ENCODE assay signal across 20 mouse cellular contexts in genomic region chr4:76608246-76608645, GRCm38 (mm10).
DNase-seq lines count a peak whose midpoint lies in the region; ATAC-seq and TF ChIP-seq lines count a peak whose summit lies in the region.
"Had no signal": no experiment of that assay in that cellular context is flagged by ENCODE, and none has a peak within 500 bp of the region (broad histone marks: within the 10 kb centered on the region; RNA-seq: fewer than 3 reads in every experiment).

No protein-coding gene starts in this region.

- no peak for ATAC-seq in heart, embryonic 12.5 days (ENCODE audit: insufficient number of reproducible peaks, low FRiP score)
- ATAC-seq: activated CD4-positive, CD25-positive, alpha-beta regulatory T cell, adult 4 months; hindbrain, embryonic 16.5 days had no signal

- no peak for TF ChIP-seq EP300 in heart, adult 2 months (IDR thresholded peaks at IDR 0.05; ENCODE audit: insufficient read depth, low read depth, low read length)

- TF ChIP-seq POLR2A in heart, adult 2 months (IDR thresholded peaks at IDR 0.05; ENCODE audit: insufficient read depth, low read depth, low read length) = no peak
- no peak for TF ChIP-seq POLR2A in myocyte (IDR thresholded peaks at IDR 0.05; ENCODE audit: insufficient read length, low read depth)

- WGBS in heart, embryonic 12.5 days = 47% methylated on average over 7 of the region's 7 CpGs
- WGBS in heart, adult 2 months = 57% methylated on average over 7 of the region's 7 CpGs

- H3K9me3 ChIP-seq in heart, embryonic 12.5 days (replicated peaks) = no peaks in the 10 kb centered on the region
- H3K9me3 ChIP-seq: neural tube, embryonic 12.5 days; stomach, embryonic 15.5 days had no signal

- no peaks in the 10 kb centered on the region for H3K79me2 ChIP-seq in heart, adult 2 months (replicated peaks; ENCODE audit: control insufficient read depth, insufficient read depth, low read length)
- no peaks in the 10 kb centered on the region for H3K79me2 ChIP-seq in myocyte (ENCODE audit: control insufficient read depth, insufficient read depth)

- DNase-seq in heart, adult 2 months = no peak
- peak; percentile 9 for DNase-seq in layer of hippocampus, adult 9-11 months
- DNase-seq in layer of hippocampus, postnatal 25 days (ENCODE audit: extremely low spot score in 1 of 2, low spot score in 1 of 2) = no peak
- peak; percentile 51 for DNase-seq in brain, adult 2 months (ENCODE audit: low read depth, low spot score)
- DNase-seq in thymus, postnatal 14 days = no peak
- no peak for DNase-seq in gastrocnemius, adult 2 months
- DNase-seq: adrenal gland, postnatal 36 days; cerebellum, postnatal 10 days; gastrocnemius, postnatal 36 days; heart, postnatal 36 days; lung, postnatal 36 days; spleen, adult 18-20 months had no signal

- H3K27ac ChIP-seq in heart, embryonic 12.5 days (ENCODE audit: poor library complexity, severe bottlenecking) = no peak overlapping the region
- no peak overlapping the region for H3K27ac ChIP-seq in heart, adult 2 months
- no peak overlapping the region for H3K27ac ChIP-seq in gastrocnemius, adult 2 months
- H3K27ac ChIP-seq: liver, embryonic 14.5 days; neural tube, embryonic 12.5 days; stomach, embryonic 15.5 days had no signal

- H3K27me3 ChIP-seq in heart, embryonic 12.5 days (replicated peaks) = no peaks in the 10 kb centered on the region
- no peaks in the 10 kb centered on the region for H3K27me3 ChIP-seq in heart, adult 2 months (ENCODE audit: control insufficient read depth, insufficient read depth, low read length)
- H3K27me3 ChIP-seq in myocyte (ENCODE audit: control insufficient read depth, insufficient read depth, insufficient read length) = no peaks in the 10 kb centered on the region
- H3K27me3 ChIP-seq: neural tube, embryonic 12.5 days; stomach, embryonic 15.5 days had no signal

- H3K9ac ChIP-seq in heart, embryonic 12.5 days = no peak overlapping the region
- no peak overlapping the region for H3K9ac ChIP-seq in heart, adult 2 months (ENCODE audit: low read depth, low read length)
- H3K9ac ChIP-seq: liver, embryonic 14.5 days; neural tube, embryonic 12.5 days; stomach, embryonic 15.5 days had no signal

- intact Hi-C loops in heart, adult 2 months (cut with DNase I) = no loop called here
- intact Hi-C loops in gastrocnemius, adult 2 months (cut with DNase I) = no loop called here

- no peak for TF ChIP-seq CTCF in heart, adult 2 months (IDR thresholded peaks at IDR 0.05)
- no peak for TF ChIP-seq CTCF in gastrocnemius, adult 2 months (IDR thresholded peaks at IDR 0.05)

- no peaks in the 10 kb centered on the region for H3K4me1 ChIP-seq in heart, embryonic 12.5 days (replicated peaks)
- H3K4me1 ChIP-seq in heart, adult 2 months (ENCODE audit: control insufficient read depth, insufficient read depth, low read length) = no peaks in the 10 kb centered on the region
- H3K4me1 ChIP-seq: neural tube, embryonic 12.5 days; stomach, embryonic 15.5 days had no signal

- H3K4me2 ChIP-seq in heart, embryonic 12.5 days = peak overlapping the region; percentile 18; the same call in 1 of the 2 replicates
- peak overlapping the region; percentile 24 for H3K4me2 ChIP-seq in myocyte (ENCODE audit: low read depth)
- H3K4me2 ChIP-seq: midbrain, embryonic 11.5 days; neural tube, embryonic 12.5 days; stomach, embryonic 15.5 days had no signal

- no peaks in the 10 kb centered on the region for H3K36me3 ChIP-seq in heart, embryonic 12.5 days
- no peaks in the 10 kb centered on the region for H3K36me3 ChIP-seq in heart, adult 2 months (ENCODE audit: control insufficient read depth, insufficient read depth, low read length)
- no peaks in the 10 kb centered on the region for H3K36me3 ChIP-seq in myocyte (ENCODE audit: control insufficient read depth, insufficient read depth)
- H3K36me3 ChIP-seq: neural tube, embryonic 12.5 days; stomach, embryonic 15.5 days had no signal

- no peak overlapping the region for H3ac ChIP-seq in myocyte (ENCODE audit: control insufficient read depth, insufficient read length)

- no peak overlapping the region for H3K4me3 ChIP-seq in heart, embryonic 12.5 days
- no peak overlapping the region for H3K4me3 ChIP-seq in heart, adult 2 months
- H3K4me3 ChIP-seq in myocyte = no peak overlapping the region
- no peak overlapping the region for H3K4me3 ChIP-seq in gastrocnemius, adult 2 months
- H3K4me3 ChIP-seq: neural tube, embryonic 12.5 days; stomach, embryonic 15.5 days had no signal

TF ChIP-seq in myocyte, 11 proteins besides CTCF, POLR2A, EP300 and RAD21:
- TF ChIP-seq TCF3 (IDR thresholded peaks at IDR 0.05; ENCODE audit: insufficient read length, low read depth) (no peak), MYOD1 (IDR thresholded peaks at IDR 0.05; ENCODE audit: control insufficient read depth in 1 of 3, insufficient read length in 2 of 3, low read depth in 2 of 3) (no peak), MAX (IDR thresholded peaks at IDR 0.05; ENCODE audit: low read depth) (no peak), MYOG (IDR thresholded peaks at IDR 0.05; ENCODE audit: control insufficient read depth in 1 of 3, insufficient read depth in 1 of 3, insufficient read length in 2 of 3, low read depth in 2 of 3) (no peak), CEBPB (IDR thresholded peaks at IDR 0.05; ENCODE audit: insufficient read depth, poor library complexity, severe bottlenecking) (no peak), USF1 (IDR thresholded peaks at IDR 0.05; ENCODE audit: low read depth) (no peak), SRF (IDR thresholded peaks at IDR 0.05; ENCODE audit: control insufficient read depth, insufficient read length, low read depth) (no peak), TCF12 (IDR thresholded peaks at IDR 0.05; ENCODE audit: insufficient read depth, poor library complexity, severe bottlenecking) (no peak), E2F4 (IDR thresholded peaks at IDR 0.05; ENCODE audit: insufficient read depth) (no peak), POLR2AphosphoS2 (IDR thresholded peaks at IDR 0.05; ENCODE audit: insufficient read length, low read depth) (no peak), REST (IDR thresholded peaks at IDR 0.05; ENCODE audit: insufficient read depth, insufficient read length) (no peak)

Comparison
In these comparisons a context has a peak if more than half of its experiments do, and no peak if none do; other contexts are left out.
1. DNase-seq: peak in layer of hippocampus, adult 9-11 months (single experiment) and brain, adult 2 months (single experiment); none in heart, adult 2 months (0 of 2), layer of hippocampus, postnatal 25 days (0 of 2), thymus, postnatal 14 days (single experiment) and gastrocnemius, adult 2 months (single experiment).